In the genomic region with DNA sequence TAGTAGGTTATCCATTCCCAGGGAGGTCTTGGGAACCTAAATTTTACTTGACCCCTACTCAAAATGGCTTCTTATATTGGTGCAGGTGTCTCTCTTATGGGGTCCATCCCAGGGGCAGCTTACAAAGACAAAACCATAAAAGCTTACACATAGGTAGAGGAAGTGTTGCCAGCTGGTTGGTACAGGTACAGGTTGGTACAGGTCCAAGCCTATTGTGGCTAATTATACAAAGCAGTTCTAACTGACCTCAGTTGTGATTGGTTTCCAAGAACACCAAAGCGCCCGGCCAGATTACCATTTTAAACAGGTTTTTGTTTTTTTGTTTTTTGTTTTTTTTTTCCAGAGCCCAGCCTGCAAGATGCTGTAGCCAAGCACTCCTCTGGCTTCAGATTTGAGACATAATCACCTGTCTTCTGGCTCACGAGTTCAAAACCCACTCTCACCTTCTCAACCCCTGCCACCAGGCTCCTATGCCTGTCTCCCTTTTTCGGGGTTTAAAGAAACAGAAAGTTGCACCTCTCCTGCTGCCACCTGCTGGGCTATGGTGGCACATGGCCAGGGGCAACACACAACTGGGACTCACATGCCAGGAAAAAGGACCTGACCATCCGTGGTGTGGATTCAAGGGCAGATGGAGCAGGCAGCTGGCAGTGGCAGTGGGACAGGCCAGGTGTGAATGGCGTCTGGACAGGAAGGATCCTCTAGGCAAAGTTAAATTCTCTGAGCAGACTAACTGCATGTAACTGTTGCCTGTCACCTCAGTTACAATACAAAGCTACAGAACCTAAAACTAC, we compare ENCODE assay signal across 8 mouse cellular contexts. TPM values are rescaled to one million over a fixed set of nuclear protein-coding genes. Genes with fewer than 3 reads are reported as not detected.
DNase-seq lines count a peak whose midpoint lies in the region; ATAC-seq and TF ChIP-seq lines count a peak whose summit lies in the region.

No protein-coding gene starts in this region.

- no peak overlapping the region for H3K4me3 ChIP-seq in intestine, embryonic 16.5 days (ENCODE audit: low read length)
- H3K4me3 ChIP-seq in intestine, embryonic 15.5 days (replicated peaks), result no peak overlapping the region
- no peak overlapping the region for H3K4me3 ChIP-seq in small intestine, adult 2 months (ENCODE audit: low read depth, low read length)
- H3K4me3 ChIP-seq in forebrain, embryonic 12.5 days (replicated peaks), result no peak overlapping the region
- H3K4me3 ChIP-seq in forebrain, embryonic 11.5 days (ENCODE audit: low read depth, low read length), result no peak overlapping the region

- H3K9me3 ChIP-seq in intestine, embryonic 16.5 days (ENCODE audit: control insufficient read depth, low read length), result no peaks in the 10 kb centered on the region
- H3K9me3 ChIP-seq in intestine, embryonic 15.5 days, result no peaks in the 10 kb centered on the region
- H3K9me3 ChIP-seq in forebrain, embryonic 12.5 days, result no peaks in the 10 kb centered on the region
- no peaks in the 10 kb centered on the region for H3K9me3 ChIP-seq in forebrain, embryonic 11.5 days (ENCODE audit: control insufficient read depth, low read length)

- no peak overlapping the region for H3K9ac ChIP-seq in intestine, embryonic 16.5 days (ENCODE audit: low read depth, low read length)
- no peak overlapping the region for H3K9ac ChIP-seq in intestine, embryonic 15.5 days
- H3K9ac ChIP-seq in forebrain, embryonic 12.5 days, result no peak overlapping the region
- no peak overlapping the region for H3K9ac ChIP-seq in forebrain, embryonic 11.5 days (ENCODE audit: low read length)

- no peak for TF ChIP-seq POLR2A in small intestine, adult 2 months (IDR thresholded peaks at IDR 0.05; ENCODE audit: low read depth, low read length)

- peak; percentile 64; the same call in 1 of the 2 replicates for TF ChIP-seq CTCF in small intestine, adult 2 months (IDR thresholded peaks at IDR 0.05; ENCODE audit: extremely low read depth, insufficient read length, insufficient replicate concordance, low read depth, low read length)

- no peaks in the 10 kb centered on the region for H3K36me3 ChIP-seq in intestine, embryonic 16.5 days (ENCODE audit: control insufficient read depth, insufficient read depth, low read length)
- no peaks in the 10 kb centered on the region for H3K36me3 ChIP-seq in intestine, embryonic 15.5 days
- H3K36me3 ChIP-seq in small intestine, adult 2 months (ENCODE audit: control insufficient read depth, insufficient read depth, low read length), result no peaks in the 10 kb centered on the region
- H3K36me3 ChIP-seq in forebrain, embryonic 12.5 days (replicated peaks), result no peaks in the 10 kb centered on the region
- no peaks in the 10 kb centered on the region for H3K36me3 ChIP-seq in forebrain, embryonic 11.5 days (ENCODE audit: control insufficient read depth, insufficient read depth, low read length)

- ATAC-seq in intestine, embryonic 16.5 days, result 0 out of 2 replicates have a peak, but pooled peaks have one; percentile 3
- no peak for ATAC-seq in intestine, embryonic 15.5 days
- ATAC-seq in forebrain, embryonic 12.5 days (ENCODE audit: low FRiP score), result no peak
- ATAC-seq in forebrain, embryonic 11.5 days (replicated peaks; ENCODE audit: low FRiP score), result no peak

- peaks cover 8% of the 10 kb centered on the region for H3K4me1 ChIP-seq in intestine, embryonic 16.5 days (ENCODE audit: control insufficient read depth, insufficient read depth, low read length)
- H3K4me1 ChIP-seq in intestine, embryonic 15.5 days (replicated peaks), result peaks cover 4% of the 10 kb centered on the region; the same call in 1 of the 2 replicates
- peaks cover 14% of the 10 kb centered on the region for H3K4me1 ChIP-seq in small intestine, adult 2 months (ENCODE audit: control insufficient read depth, insufficient read depth, insufficient read length, low read length)
- no peaks in the 10 kb centered on the region for H3K4me1 ChIP-seq in forebrain, embryonic 12.5 days
- H3K4me1 ChIP-seq in forebrain, embryonic 11.5 days (replicated peaks; ENCODE audit: control insufficient read depth, insufficient read depth, low read length), result no peaks in the 10 kb centered on the region

- no peaks in the 10 kb centered on the region for H3K27me3 ChIP-seq in intestine, embryonic 16.5 days (replicated peaks; ENCODE audit: control insufficient read depth, insufficient read depth, low read length)
- H3K27me3 ChIP-seq in intestine, embryonic 15.5 days (replicated peaks), result no peaks in the 10 kb centered on the region
- no peaks in the 10 kb centered on the region for H3K27me3 ChIP-seq in small intestine, adult 2 months (ENCODE audit: control insufficient read depth, insufficient read depth, low read length)
- H3K27me3 ChIP-seq in forebrain, embryonic 12.5 days, result no peaks in the 10 kb centered on the region
- H3K27me3 ChIP-seq in forebrain, embryonic 11.5 days (ENCODE audit: control insufficient read depth, insufficient read depth, low read length), result no peaks in the 10 kb centered on the region

- WGBS in intestine, embryonic 16.5 days, result 70% methylated on average over 6 of the region's 6 CpGs
- WGBS in intestine, embryonic 15.5 days, result 67% methylated on average over 6 of the region's 6 CpGs
- 27% methylated on average over 6 of the region's 6 CpGs for WGBS in small intestine, adult 2 months
- WGBS in forebrain, embryonic 12.5 days, result 74% methylated on average over 6 of the region's 6 CpGs
- 78% methylated on average over 6 of the region's 6 CpGs for WGBS in forebrain, embryonic 11.5 days

- H3K27ac ChIP-seq in intestine, embryonic 16.5 days (ENCODE audit: low read length), result no peak overlapping the region
- H3K27ac ChIP-seq in intestine, embryonic 15.5 days, result no peak overlapping the region
- no peak overlapping the region for H3K27ac ChIP-seq in small intestine, adult 2 months (ENCODE audit: insufficient read depth, low read depth, low read length)
- H3K27ac ChIP-seq in forebrain, embryonic 12.5 days, result no peak overlapping the region
- no peak overlapping the region for H3K27ac ChIP-seq in forebrain, embryonic 11.5 days (ENCODE audit: low read depth, low read length)

- H3K4me2 ChIP-seq in intestine, embryonic 16.5 days (ENCODE audit: low read depth, low read length), result no peak overlapping the region
- no peak overlapping the region for H3K4me2 ChIP-seq in intestine, embryonic 15.5 days (replicated peaks)
- no peak overlapping the region for H3K4me2 ChIP-seq in forebrain, embryonic 12.5 days
- no peak overlapping the region for H3K4me2 ChIP-seq in forebrain, embryonic 11.5 days (ENCODE audit: low read depth, low read length, severe bottlenecking)

- peak; percentile 34 to 36 for DNase-seq in adrenal gland, adult 18-20 months (ENCODE audit: low spot score in 2 of 2)
- peak; percentile 82 to 88 for DNase-seq in kidney, postnatal 25 days
- no peak for DNase-seq in gastrocnemius, postnatal 4 days (ENCODE audit: low spot score in 2 of 2)
- no peak for DNase-seq in forebrain, embryonic 11.5 days (ENCODE audit: low spot score)

RNA-seq across cellular contexts. Expression of a gene that starts 22.6 kb away (rescaled TPM):
- polyA plus RNA-seq in intestine, embryonic 16.5 days (2015; fragmentation: Nextera tagmentation; extraction: Ambion mirVana), result 215 and 254 TPM in 2 replicates
- polyA plus RNA-seq in intestine, embryonic 15.5 days (2015; fragmentation: Nextera tagmentation; extraction: Ambion mirVana), result 280 and 299 TPM in 2 replicates
- total RNA-seq in adrenal gland, adult 18-20 months (2021), result 100 to 1,000 TPM; 323 to 382 TPM
- 4.4 and 9.0 TPM in 2 replicates for polyA plus RNA-seq in small intestine, adult 2 months (2012; rRNA removed)
- total RNA-seq in gastrocnemius, postnatal 4 days (2021), result 100 to 1,000 TPM; 421 to 501 TPM
- 448 and 488 TPM in 2 replicates for polyA plus RNA-seq in forebrain, embryonic 12.5 days (2016; fragmentation: Nextera tagmentation; extraction: Ambion mirVana)
- polyA plus RNA-seq in forebrain, embryonic 11.5 days (2014; fragmentation: Nextera tagmentation; extraction: Ambion mirVana), result 318 and 325 TPM in 2 replicates

Comparison
In these comparisons a context has a peak if more than half of its experiments do, and no peak if none do; other contexts are left out.
1. DNase-seq: peak in adrenal gland, adult 18-20 months (2 of 2) and kidney, postnatal 25 days (2 of 2); none in gastrocnemius, postnatal 4 days (0 of 2) and forebrain, embryonic 11.5 days (single experiment).
2. RNA of a gene that starts 22.6 kb away (polyA plus RNA-seq): 448 to 488 TPM in forebrain, embryonic 12.5 days, 318 to 325 TPM in forebrain, embryonic 11.5 days, 280 to 299 TPM in intestine, embryonic 15.5 days and 215 to 254 TPM in intestine, embryonic 16.5 days; 4.4 to 9.0 TPM in small intestine, adult 2 months; every median in the first group is over 10 times any median in the second.